Mouse (Mus musculus): ENCODE measurements around the gene Gm11492.

Gene Gm11492

GRCm38 (mm10) chr11:87578963-87579601 is 12.6 kb downstream of the Gm11492 start:
- DNase-seq (ENCODE audit: low spot score) = peak; percentile 30

DNA sequence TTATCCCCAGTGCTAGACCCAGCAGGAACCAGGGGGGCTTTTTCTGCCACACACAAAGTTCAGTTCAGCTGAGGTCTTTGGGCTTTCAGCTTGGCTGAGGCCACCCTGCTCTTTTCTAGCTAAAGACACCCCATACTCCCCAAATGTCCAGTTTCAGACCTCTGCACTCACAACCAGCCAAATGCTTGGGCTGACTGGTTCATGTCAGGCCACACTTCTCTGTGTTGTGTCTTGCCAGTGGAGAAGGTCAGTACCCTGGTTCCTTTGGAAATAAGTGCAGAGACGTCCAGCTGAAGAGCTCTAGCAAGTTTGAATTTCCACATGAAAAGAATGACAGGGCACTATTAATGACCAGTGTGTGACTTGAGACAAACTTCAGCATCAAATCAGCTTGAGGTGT is 13.3 kb downstream of the Gm11492 start:
- no peak for DNase-seq (ENCODE audit: low spot score)

- DNase-seq (ENCODE audit: low spot score) = no peak
These were observed 14.2 kb downstream of the Gm11492 start for GRCm38 (mm10) chr11:87580543-87581085.

GRCm38 (mm10) chr11:87581161-87581865 is 14.9 kb downstream of the Gm11492 start:
- no peak for DNase-seq (ENCODE audit: low spot score)

DNA sequence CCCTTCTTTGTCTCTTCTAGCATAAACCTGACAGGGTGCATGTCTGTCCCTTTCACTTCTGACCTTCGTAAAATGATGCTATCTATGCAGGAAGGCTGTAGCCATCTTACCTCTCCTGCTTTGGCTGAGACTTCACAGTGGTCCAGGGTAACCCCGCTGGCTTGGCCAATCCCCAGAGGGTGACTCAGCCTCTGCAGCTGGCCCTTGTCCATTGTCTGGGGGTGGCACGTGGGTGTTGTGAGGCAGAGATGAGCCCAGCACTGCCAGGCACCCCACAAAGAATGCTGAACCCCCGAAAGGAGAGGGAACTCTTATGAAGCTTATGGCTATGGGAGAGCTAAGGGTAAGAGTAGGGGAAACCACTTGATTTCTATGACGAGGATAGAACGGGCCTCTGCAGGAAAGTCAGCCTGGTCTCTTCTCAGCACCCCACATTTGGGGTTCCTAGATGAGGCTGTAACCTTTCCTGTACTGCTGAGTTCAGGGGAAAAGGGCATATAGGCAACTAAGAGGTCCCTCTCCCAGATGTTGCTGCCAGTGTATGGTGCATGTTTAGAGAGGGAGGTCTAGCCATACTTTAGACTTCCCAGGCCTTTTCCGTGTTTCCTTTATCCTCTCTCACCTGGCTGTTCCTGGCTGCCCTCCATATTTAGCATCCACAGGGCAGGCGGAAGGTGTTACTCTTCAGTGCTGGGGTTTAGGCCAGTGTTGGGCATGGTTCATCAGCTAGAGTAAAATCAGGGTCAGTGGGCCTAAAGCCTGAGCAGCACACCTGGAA is 15.7 kb downstream of the Gm11492 start:
- no peak for DNase-seq (ENCODE audit: low spot score)

DNA sequence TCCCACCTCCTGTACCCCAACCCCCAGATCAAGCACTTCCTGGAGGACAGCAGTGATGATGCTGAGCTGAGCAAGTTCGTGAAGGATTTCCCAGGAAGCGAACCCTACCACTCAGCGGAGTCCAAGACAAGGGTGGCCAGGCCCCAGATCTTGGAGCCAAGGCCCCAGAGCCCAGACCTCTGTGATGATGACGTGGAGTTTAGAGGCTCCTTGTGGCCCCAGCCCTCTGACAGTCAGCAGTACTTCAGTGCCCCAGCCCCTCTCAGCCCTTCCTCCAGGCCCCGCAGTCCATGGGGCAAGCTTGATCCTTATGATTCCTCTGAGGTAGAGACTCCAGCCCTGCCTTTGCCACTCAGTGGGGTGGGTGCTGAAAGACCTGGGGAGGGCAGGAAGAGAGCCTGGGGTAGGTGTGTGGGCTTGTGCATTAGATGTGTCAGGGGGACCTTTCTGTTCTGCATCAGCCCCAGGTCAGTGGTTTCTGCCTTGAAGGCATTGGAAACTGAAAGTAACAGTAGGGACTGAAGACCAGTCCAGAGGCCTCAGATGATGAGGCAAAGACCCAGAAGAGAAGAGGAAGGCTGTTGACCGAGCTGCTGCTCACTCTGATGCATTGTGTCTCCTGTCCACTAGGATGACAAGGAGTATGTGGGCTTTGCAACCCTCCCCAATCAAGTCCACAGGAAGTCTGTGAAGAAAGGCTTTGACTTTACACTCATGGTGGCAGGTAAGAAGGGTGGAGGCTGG is 17.0 kb downstream of the Gm11492 start:
- DNase-seq (ENCODE audit: low spot score) = no peak

DNA sequence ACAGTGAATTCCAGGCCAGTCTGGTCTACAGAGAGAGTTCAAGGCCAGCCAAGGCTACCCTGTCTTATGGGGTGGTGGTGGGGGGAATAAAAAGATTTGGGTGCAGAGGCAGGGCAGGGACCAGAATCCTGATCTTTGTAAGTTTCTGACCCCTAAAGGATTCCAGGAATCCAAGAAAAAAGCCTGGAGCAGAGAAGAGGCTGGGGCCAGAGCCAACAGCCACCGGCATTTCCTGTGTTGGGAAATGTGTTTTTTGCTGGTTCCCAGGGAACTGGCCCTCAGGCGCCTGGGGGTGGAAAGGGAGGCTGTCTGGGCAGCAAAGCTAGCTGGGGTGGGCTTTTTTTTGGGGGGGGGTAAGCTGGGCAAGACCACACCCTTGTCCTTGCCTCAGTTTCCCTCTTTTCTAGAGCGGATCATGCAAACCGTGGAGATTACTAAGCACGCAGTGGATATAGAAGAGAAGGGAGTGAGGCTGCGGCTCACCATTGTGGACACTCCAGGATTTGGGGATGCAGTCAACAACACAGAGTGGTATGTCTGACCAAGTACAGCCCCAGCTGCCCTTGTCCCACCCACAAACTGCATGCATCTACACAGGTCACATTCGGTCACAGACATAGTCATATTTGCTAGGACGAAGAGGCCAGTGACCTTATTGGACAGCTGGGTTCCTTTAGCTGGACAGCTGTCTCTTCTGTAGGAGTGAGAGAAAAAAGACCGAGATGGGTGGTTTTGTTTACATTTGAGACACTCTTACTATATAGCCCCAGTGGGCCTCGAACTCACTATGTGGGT is 18.5 kb downstream of the Gm11492 start:
- no peak for DNase-seq (ENCODE audit: low spot score)

DNA sequence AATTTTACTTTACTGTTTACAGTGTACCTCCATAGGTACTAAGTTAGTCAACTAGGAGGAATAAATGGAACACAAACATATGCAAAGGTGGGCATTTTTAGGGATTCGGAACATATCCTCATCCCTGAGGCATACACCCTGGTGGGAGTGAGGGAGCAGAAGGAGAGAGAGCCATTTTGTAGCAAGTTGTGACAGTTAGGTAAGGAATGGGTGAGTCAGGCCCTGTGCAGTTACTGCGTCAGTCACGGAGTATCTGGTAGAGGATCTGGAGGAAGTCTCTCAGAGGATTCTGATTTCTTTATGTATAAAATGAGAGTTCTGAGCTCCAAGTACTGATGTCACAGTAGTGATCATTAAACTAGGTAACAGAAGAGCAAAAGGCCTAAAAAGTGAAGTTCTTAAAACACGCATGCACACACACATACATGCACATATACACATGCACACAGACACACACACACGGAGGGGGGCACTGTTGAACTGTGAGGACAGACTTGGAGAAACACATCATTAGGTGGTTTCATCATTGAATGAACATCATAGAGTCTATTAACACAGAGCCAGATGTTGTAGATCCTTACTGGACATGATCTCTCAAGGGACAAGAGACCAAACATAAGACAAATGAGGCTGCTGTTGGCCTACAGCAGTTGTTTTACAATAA is 20.9 kb downstream of the Gm11492 start:
- DNase-seq (ENCODE audit: low spot score) = no peak

GRCm38 (mm10) chr11:87589605-87590004 is 23.2 kb downstream of the Gm11492 start:
- no peak for DNase-seq (ENCODE audit: low spot score)

DNA sequence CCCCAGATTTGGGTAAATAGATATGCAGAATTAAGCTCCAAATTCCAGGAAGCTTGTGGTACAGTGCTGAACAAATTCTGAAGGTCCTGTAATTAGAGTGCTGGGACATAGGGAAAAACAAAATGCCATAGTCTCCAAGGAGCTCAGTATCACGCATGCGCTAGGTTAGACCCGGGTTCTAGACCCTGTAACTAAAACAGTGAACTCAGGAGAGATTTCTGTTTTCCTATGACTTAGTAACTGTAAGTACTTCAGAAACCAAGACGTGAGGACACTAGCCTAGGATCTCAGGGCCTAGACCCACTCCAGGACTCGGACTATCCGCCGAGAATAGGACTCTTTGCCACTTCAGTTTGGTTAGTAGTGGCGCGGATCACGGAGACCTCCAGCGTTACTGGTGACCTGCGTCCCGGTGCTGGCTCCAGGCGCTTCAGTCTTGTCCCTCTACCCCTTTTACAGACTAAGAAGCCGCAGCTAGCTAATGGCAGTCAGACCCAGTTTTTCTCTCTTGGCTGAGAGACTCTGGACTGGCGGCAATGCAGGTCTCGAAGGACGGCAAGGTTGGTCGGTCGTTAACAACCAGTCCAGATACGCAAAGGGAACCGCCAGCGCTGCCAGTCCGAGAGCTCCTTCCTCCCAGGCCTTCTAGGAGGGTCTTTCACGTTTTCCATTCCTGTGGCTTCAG is 24.5 kb downstream of the Gm11492 start:
- peak; percentile 34 for DNase-seq (ENCODE audit: low spot score)

- DNase-seq (ENCODE audit: low spot score) = peak; percentile 98
These were observed 25.3 kb downstream of the Gm11492 start, which contains the start of gene Mtmr4 for GRCm38 (mm10) chr11:87591526-87592353. Gene Mtmr4 (plus strand): TSS chr11:87592162.

GRCm38 (mm10) chr11:87592354-87592695 is 25.9 kb downstream of the Gm11492 start:
- DNase-seq (ENCODE audit: low spot score) = no peak

DNA sequence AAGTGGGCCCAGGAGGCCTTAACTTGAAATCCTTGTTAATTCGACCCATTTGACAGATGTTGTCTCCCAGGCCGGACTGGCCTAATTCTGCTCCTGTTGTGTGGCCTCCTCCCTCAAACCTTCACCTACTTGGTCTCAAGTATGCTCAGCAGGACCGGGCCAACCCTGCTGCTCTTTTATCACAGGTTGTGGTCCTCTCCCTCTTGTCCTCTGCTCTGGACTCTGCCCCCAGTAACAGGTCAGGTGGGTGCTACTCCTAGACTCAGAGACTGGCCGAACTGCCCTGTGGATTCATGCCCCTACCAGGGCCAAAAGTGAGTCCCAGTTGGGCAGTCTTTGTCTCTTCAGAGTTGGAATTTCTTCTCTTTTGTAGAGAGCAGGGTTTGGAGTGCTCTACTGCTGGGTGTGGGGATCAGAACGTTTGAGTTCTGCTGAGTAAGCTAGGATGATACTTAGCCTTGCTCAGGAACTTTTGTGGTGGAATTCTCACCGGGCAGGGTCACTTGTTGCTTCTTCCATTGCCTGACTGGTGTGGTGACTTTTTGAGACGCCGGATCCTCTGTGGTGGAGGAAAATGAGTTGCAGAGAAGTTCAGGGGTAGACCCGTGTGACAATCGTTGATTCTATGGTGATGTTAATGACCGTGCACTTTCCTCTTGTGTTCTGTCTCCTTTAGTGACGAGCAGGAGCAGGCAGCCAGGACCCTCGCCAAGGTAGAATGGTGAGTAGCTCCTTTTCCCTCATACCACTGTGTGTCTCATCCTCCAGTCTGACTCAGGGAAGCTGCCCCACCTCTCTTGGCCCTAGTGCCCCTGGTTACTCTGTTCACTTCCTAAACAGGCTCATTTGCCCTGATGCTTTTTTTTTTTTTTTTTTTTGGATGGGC is 26.5 kb downstream of the Gm11492 start:
- no peak for DNase-seq (ENCODE audit: low spot score)

GRCm38 (mm10) chr11:87595327-87595841 is 28.9 kb downstream of the Gm11492 start:
- DNase-seq (ENCODE audit: low spot score) = peak; percentile 85

DNA sequence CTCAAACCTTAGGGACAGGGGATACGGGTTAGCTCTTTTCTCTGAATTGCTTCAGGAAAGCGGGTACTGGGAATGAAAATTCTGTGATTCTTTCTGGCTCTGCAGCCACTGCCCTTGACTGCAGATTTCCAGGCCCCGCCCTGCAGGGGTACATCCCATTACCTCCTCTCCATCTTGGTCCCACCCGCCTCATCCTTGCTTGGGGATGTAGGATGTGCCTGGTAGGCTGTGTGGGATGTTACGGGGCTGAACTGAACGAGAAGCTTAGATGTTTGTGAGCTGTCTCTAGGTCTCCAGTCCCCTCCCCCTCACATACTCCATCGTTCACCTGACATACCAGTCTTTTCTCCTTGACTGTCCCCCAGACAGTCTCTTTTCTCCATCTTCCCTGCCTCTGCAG is 29.5 kb downstream of the Gm11492 start:
- peak; percentile 23 for DNase-seq (ENCODE audit: low spot score)

GRCm38 (mm10) chr11:87596492-87596891 is 30.0 kb downstream of the Gm11492 start:
- peak; percentile 23 for DNase-seq (ENCODE audit: low spot score)

DNA sequence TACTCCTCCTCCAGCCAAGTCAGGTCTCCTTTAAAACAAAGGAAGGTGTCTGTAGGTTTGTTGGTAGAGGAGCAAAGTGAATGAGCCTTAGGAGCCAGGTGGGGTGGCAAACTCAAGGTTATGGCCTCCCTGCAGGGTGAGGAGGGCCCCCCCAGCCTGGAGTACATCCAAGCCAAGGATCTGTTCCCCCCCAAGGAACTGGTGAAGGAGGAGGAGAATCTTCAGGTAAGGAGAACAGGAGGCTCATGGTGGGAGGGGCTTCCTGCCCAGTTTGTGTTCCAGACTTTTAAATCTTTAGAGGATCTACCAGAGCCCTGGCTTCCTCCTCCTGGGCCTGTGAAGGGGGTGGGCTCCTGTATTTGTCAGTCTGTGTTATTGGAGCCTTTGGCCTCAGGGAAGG is 30.6 kb downstream of the Gm11492 start:
- DNase-seq (ENCODE audit: low spot score) = no peak

Data from MN1 (cell line).